Mouse (Mus musculus): Measurements from ENCODE around the gene Bbs9. TPM values are rescaled to one million over a fixed set of nuclear protein-coding genes. Genes with fewer than 3 reads are reported as not detected.
A peak's percentile ranks its signal among the peaks of the same experiment; 100 is the strongest.

The Bbs9 gene
- polyA plus RNA-seq, 1 experiment from 2014 or later = 13.4 TPM

DNA sequence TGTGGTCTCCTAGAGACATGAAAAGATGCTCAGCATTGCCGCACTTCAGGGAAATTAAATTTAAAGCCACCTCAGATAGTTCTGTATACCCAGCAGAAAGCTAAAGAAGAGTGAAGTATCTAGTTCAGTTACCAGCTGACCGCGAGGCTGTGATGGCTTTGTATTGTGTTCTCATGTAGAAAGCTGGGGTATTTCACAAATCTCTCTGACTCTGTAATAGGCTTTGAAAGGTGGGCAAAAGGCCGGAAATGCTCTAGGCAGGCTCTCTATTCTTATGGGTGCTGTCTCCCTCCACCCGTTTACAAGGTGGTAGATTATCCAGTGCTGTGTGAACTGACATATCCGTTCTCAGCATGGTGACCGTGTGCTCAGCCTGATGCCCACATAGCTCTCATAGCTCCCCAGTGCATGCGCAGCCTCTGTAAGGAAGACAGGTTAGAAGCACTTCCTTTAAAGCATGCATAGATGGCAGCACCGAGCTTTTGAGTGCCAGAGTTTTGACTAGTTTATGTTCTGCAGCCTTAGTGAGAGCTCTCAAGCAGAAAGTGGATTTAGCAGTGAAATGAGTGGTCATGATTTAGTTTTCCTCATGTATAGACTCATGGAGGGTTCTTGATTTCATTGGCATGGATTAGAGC lies 57.4 kb downstream of the Bbs9 start:
- ATAC-seq (ENCODE audit: low read depth) (no peak), DNase-seq (ENCODE audit: low spot score) (peak; percentile 87)
- no peaks in the 10 kb centered on the region for H3K4me1 ChIP-seq (ENCODE audit: control insufficient read depth, insufficient read depth, low read length)
- H3K36me3 ChIP-seq (ENCODE audit: control insufficient read depth, insufficient read depth, low read length) = no peaks in the 10 kb centered on the region
- H3K9ac ChIP-seq (ENCODE audit: low read depth, low read length) = no peak overlapping the region
- H3K4me2 ChIP-seq (ENCODE audit: low read depth, low read length) = no peak overlapping the region
- H3K27ac ChIP-seq (replicated peaks; ENCODE audit: low read depth, low read length) = no peak overlapping the region
- WGBS = 53% methylated on average over 9 of the region's 9 CpGs
- H3K4me3 ChIP-seq (ENCODE audit: low read depth, low read length) = no peak overlapping the region
- no peaks in the 10 kb centered on the region for H3K9me3 ChIP-seq (ENCODE audit: control insufficient read depth, low read length)
- H3K27me3 ChIP-seq (replicated peaks; ENCODE audit: control insufficient read depth, insufficient read depth, low read length) = no peaks in the 10 kb centered on the region

DNA sequence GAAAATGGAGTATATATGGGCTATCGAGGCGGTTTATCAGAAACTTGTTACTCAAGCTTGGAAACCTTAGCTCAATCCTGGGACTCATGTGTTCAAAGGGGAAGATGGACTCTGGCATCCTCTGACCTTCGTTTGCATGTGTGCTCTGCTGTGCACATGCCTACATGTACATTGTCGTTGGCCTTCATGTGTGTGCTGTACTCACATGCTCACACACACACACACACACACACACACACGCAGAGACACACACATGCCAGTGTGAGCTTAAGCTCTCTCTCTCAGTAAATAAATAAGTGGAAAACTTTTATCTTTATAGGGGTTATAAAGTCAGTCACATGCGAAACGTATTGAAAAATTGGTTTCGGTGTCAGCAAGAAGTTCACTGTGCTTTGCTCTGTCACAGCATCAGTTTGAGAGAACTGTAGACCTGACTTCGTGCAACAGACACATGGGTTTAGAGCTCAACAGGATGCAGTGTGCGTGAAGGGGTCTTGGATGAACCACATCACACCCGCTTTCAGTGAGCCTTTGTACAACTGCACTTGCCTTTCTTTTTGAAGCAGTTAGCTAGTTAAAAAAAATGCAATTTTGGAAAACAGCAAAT lies 62.4 kb downstream of the Bbs9 start:
- no peaks in the 10 kb centered on the region for H3K27me3 ChIP-seq (replicated peaks; ENCODE audit: control insufficient read depth, insufficient read depth, low read length)
- H3K9ac ChIP-seq (ENCODE audit: low read depth, low read length) = no peak overlapping the region
- ATAC-seq (ENCODE audit: low read depth) (no peak), DNase-seq (ENCODE audit: low spot score) (no peak)
- H3K4me3 ChIP-seq (ENCODE audit: low read depth, low read length) = no peak overlapping the region
- H3K4me2 ChIP-seq (ENCODE audit: low read depth, low read length) = no peak overlapping the region
- no peak overlapping the region for H3K27ac ChIP-seq (replicated peaks; ENCODE audit: low read depth, low read length)
- no peaks in the 10 kb centered on the region for H3K9me3 ChIP-seq (ENCODE audit: control insufficient read depth, low read length)
- no peaks in the 10 kb centered on the region for H3K36me3 ChIP-seq (ENCODE audit: control insufficient read depth, insufficient read depth, low read length)
- H3K4me1 ChIP-seq (ENCODE audit: control insufficient read depth, insufficient read depth, low read length) = 0 out of 2 replicates have a peak, but pooled peaks cover 4% of the 10 kb centered on the region
- 91% methylated on average over 11 of the region's 11 CpGs for WGBS

DNA sequence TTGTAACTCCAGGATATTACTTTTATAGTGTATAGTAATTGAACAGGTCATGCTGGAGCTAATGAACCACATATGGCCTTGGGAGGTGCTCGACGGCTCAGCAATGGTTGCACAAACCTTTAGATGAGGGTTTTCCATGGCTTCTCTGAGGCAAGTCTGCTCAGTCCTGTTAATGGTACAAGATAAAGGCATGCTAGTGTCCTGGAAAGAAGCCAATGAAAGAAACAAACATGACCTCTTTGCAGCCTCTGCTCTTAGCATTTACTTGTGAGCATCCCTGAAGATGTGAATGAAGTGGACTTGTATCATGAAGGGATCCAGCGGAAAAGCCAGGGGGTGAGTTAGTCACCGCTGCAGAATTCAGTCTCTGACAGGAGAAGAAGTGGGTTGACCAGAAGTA lies 64.0 kb downstream of the Bbs9 start:
- Histone ChIP-seq H3K36me3 (ENCODE audit: control insufficient read depth, insufficient read depth, low read length) (no peaks in the 10 kb centered on the region), H3K27me3 (replicated peaks; ENCODE audit: control insufficient read depth, insufficient read depth, low read length) (no peaks in the 10 kb centered on the region), H3K9me3 (ENCODE audit: control insufficient read depth, low read length) (no peaks in the 10 kb centered on the region), H3K27ac (replicated peaks; ENCODE audit: low read depth, low read length) (no peak overlapping the region), H3K4me1 (ENCODE audit: control insufficient read depth, insufficient read depth, low read length) (0 out of 2 replicates have a peak, but pooled peaks cover 4% of the 10 kb centered on the region), H3K9ac (ENCODE audit: low read depth, low read length) (no peak overlapping the region), H3K4me3 (ENCODE audit: low read depth, low read length) (no peak overlapping the region), H3K4me2 (ENCODE audit: low read depth, low read length) (no peak overlapping the region)
- 81% methylated on average over 4 of the region's 4 CpGs for WGBS
- DNase-seq (ENCODE audit: low spot score) (no peak), ATAC-seq (ENCODE audit: low read depth) (no peak)

DNA sequence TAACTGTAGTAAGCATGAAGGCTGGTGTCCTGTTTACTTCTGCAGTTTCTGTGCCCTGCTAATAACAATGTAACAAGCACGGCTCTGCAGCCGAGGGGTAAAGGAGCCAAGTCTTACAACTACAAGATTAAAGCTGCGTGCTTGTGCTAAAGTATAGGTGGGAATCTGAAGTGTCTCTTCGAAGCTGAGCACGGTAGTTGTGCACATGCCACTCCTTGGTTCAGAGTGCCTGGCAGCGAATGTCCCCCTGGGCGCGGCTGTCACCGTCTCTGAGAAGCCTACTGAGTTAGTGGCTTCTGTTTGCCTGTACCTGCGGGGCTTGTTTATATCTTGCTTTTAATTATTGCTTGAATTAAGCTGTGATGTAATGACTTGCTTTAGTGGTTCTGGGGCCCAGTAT lies 65.6 kb downstream of the Bbs9 start:
- H3K9ac ChIP-seq (ENCODE audit: low read depth, low read length) = no peak overlapping the region
- no peak overlapping the region for H3K4me2 ChIP-seq (ENCODE audit: low read depth, low read length)
- DNase-seq (ENCODE audit: low spot score) (no peak), ATAC-seq (ENCODE audit: low read depth) (no peak)
- H3K4me3 ChIP-seq (ENCODE audit: low read depth, low read length) = no peak overlapping the region
- no peak overlapping the region for H3K27ac ChIP-seq (replicated peaks; ENCODE audit: low read depth, low read length)
- H3K36me3 ChIP-seq (ENCODE audit: control insufficient read depth, insufficient read depth, low read length) = no peaks in the 10 kb centered on the region
- no peaks in the 10 kb centered on the region for H3K27me3 ChIP-seq (replicated peaks; ENCODE audit: control insufficient read depth, insufficient read depth, low read length)
- 81% methylated on average over 10 of the region's 10 CpGs for WGBS
- 0 out of 2 replicates have a peak, but pooled peaks cover 4% of the 10 kb centered on the region for H3K4me1 ChIP-seq (ENCODE audit: control insufficient read depth, insufficient read depth, low read length)
- H3K9me3 ChIP-seq (ENCODE audit: control insufficient read depth, low read length) = no peaks in the 10 kb centered on the region

- Histone ChIP-seq H3K9me3 (ENCODE audit: control insufficient read depth, low read length) (no peaks in the 10 kb centered on the region), H3K4me1 (ENCODE audit: control insufficient read depth, insufficient read depth, low read length) (0 out of 2 replicates have a peak, but pooled peaks cover 4% of the 10 kb centered on the region), H3K4me3 (ENCODE audit: low read depth, low read length) (no peak overlapping the region), H3K36me3 (ENCODE audit: control insufficient read depth, insufficient read depth, low read length) (no peaks in the 10 kb centered on the region), H3K27me3 (replicated peaks; ENCODE audit: control insufficient read depth, insufficient read depth, low read length) (no peaks in the 10 kb centered on the region), H3K9ac (ENCODE audit: low read depth, low read length) (no peak overlapping the region), H3K4me2 (ENCODE audit: low read depth, low read length) (no peak overlapping the region), H3K27ac (replicated peaks; ENCODE audit: low read depth, low read length) (no peak overlapping the region)
- WGBS = 70% methylated on average over 5 of the region's 5 CpGs
- DNase-seq (ENCODE audit: low spot score) (no peak), ATAC-seq (ENCODE audit: low read depth) (no peak)
These were observed 68.0 kb downstream of the Bbs9 start for GRCm38 (mm10) chr9:22543467-22543866.

DNA sequence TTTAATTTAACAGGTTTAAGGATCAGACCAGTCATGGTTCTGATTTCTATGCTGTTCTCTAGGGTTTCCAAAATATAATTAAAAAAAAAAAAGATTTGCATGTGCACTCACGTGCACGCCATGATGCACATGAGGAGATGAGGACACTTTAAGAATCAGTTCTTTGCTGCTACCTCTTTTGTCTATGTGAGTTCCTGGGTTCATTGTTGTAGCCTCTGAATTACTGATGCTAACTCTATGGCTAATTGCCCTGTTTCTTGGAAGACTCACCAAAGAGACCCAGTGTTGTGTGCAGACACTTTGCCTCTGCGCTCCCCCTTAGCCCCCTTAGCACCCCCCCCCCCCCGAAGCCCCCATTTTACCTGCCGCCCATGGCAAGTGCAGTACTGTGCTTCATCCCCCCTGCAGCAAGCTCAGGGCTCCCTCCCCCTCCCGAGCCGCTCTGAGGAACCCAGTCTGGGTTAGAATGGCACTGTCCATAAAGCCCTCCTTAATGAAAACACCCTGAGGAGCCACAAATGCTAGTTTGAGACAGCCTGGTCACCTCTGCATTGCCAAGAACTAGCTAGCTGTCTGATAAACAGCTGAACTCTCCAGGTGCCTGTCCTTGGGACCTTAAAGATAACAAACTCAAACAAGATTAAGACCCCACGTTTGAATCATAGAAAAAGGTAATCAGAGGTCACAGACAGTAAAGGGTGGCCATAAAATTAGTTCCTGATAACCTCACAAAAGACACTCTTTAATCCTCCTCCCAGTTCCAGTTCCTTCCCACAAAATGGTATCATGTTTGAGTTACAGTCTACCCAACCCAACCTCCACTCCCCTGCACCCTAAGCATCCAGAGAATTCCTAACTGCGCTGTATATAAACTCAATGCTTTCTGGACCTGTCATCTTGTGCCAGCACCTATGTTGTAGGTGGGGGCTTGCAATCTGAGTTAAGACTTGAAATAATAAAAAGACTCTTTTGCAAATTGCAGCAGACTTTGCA lies 69.1 kb downstream of the Bbs9 start:
- Histone ChIP-seq H3K4me2 (ENCODE audit: low read depth, low read length) (no peak overlapping the region), H3K9ac (ENCODE audit: low read depth, low read length) (no peak overlapping the region), H3K4me1 (ENCODE audit: control insufficient read depth, insufficient read depth, low read length) (peaks cover 4% of the 10 kb centered on the region; the same call in 1 of the 2 replicates), H3K27ac (replicated peaks; ENCODE audit: low read depth, low read length) (no peak overlapping the region), H3K9me3 (ENCODE audit: control insufficient read depth, low read length) (no peaks in the 10 kb centered on the region), H3K4me3 (ENCODE audit: low read depth, low read length) (no peak overlapping the region), H3K27me3 (replicated peaks; ENCODE audit: control insufficient read depth, insufficient read depth, low read length) (no peaks in the 10 kb centered on the region), H3K36me3 (ENCODE audit: control insufficient read depth, insufficient read depth, low read length) (no peaks in the 10 kb centered on the region)
- no peak for DNase-seq (ENCODE audit: low spot score)
- 63% methylated on average over 9 of the region's 9 CpGs for WGBS
- ATAC-seq (ENCODE audit: low read depth) = no peak

DNA sequence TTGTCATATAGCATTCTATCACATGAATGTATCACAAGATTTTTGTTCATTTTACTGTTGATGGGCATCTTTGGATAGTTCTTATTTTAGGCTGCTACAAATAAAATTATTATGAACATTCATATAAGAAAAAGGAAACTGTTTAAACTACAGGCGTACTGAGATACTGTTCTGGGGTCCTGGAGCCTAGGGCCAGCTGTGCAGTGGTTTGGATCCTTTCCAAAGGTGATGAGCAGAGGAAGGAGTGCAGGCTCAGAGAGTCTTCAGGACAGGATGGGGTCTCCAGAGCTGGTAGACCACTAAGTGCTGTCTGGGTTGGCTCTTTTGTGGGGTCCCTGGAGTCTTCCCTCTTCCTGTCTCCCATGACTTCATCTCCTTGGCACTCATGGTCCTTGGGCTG lies 75.8 kb downstream of the Bbs9 start:
- H3K9ac ChIP-seq (ENCODE audit: low read depth, low read length) = no peak overlapping the region
- H3K36me3 ChIP-seq (ENCODE audit: control insufficient read depth, insufficient read depth, low read length) = no peaks in the 10 kb centered on the region
- H3K9me3 ChIP-seq (ENCODE audit: control insufficient read depth, low read length) = no peaks in the 10 kb centered on the region
- H3K27me3 ChIP-seq (replicated peaks; ENCODE audit: control insufficient read depth, insufficient read depth, low read length) = no peaks in the 10 kb centered on the region
- H3K4me2 ChIP-seq (ENCODE audit: low read depth, low read length) = no peak overlapping the region
- DNase-seq (ENCODE audit: low spot score) (no peak), ATAC-seq (ENCODE audit: low read depth) (no peak)
- H3K27ac ChIP-seq (replicated peaks; ENCODE audit: low read depth, low read length) = no peak overlapping the region
- no peak overlapping the region for H3K4me3 ChIP-seq (ENCODE audit: low read depth, low read length)
- 55% methylated on average over 1 of the region's 1 CpGs for WGBS
- H3K4me1 ChIP-seq (ENCODE audit: control insufficient read depth, insufficient read depth, low read length) = peaks cover 6% of the 10 kb centered on the region; the same call in 1 of the 2 replicates

GRCm38 (mm10) chr9:22556076-22556475 lies 80.6 kb downstream of the Bbs9 start:
- H3K27ac ChIP-seq (replicated peaks; ENCODE audit: low read depth, low read length) = no peak overlapping the region
- H3K4me2 ChIP-seq (ENCODE audit: low read depth, low read length) = no peak overlapping the region
- no peak for ATAC-seq (ENCODE audit: low read depth)
- WGBS = 21% methylated on average over 5 of the region's 5 CpGs
- no peak overlapping the region for H3K4me3 ChIP-seq (ENCODE audit: low read depth, low read length)
- no peaks in the 10 kb centered on the region for H3K27me3 ChIP-seq (replicated peaks; ENCODE audit: control insufficient read depth, insufficient read depth, low read length)
- 0 out of 2 replicates have a peak, but pooled peaks cover 2% of the 10 kb centered on the region for H3K4me1 ChIP-seq (ENCODE audit: control insufficient read depth, insufficient read depth, low read length)
- H3K9ac ChIP-seq (ENCODE audit: low read depth, low read length) = no peak overlapping the region
- H3K9me3 ChIP-seq (ENCODE audit: control insufficient read depth, low read length) = no peaks in the 10 kb centered on the region
- H3K36me3 ChIP-seq (ENCODE audit: control insufficient read depth, insufficient read depth, low read length) = no peaks in the 10 kb centered on the region
- peak; percentile 30 for DNase-seq (ENCODE audit: low spot score)
